Mouse (Mus musculus) cortical plate, adult 2 months (tissue): ENCODE data around the gene Hsd11b1.

ENCODE experiments used
- CTCF ChIP-seq: fragments of 200-500 bp; IDR thresholded peaks from 2 replicates; pipeline ENCODE4 v1.5.1; 2011; ENCODE audit warnings: mild to moderate bottlenecking, control low read depth, low read length; ENCODE audit not compliant: insufficient read depth; ENCODE audit errors: extremely low read depth
- POLR2A ChIP-seq: fragments of 200-500 bp; IDR thresholded peaks from 2 replicates; pipeline ENCODE4 v1.6.1; 2011; ENCODE audit warnings: mild to moderate bottlenecking, low read length, control low read depth; ENCODE audit not compliant: insufficient read depth; ENCODE audit errors: extremely low read depth

DNA sequence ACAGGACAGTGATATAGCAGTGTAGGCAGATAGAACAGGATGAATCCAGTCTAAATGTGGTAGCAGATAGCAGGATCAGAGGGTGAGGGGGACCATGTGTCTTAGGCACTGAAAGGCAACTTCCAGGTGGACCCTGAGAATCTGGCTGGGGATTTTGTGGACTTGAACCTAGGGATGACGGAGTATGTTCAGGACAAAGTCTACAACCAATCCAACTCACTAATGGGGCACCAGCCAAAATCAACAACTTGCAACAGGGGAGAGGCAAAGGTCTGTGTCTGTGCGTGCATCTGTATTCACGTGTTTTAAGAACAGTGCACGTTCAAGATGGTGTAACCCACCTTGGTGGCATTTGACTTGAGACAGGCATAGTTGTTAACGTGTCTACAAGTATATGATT, 26.0 kb upstream of the Hsd11b1 start:
- TF ChIP-seq CTCF, result no peak
- no peak for TF ChIP-seq POLR2A
